Comparison of ENCODE assay signal across 14 mouse cellular contexts in the genomic region with DNA sequence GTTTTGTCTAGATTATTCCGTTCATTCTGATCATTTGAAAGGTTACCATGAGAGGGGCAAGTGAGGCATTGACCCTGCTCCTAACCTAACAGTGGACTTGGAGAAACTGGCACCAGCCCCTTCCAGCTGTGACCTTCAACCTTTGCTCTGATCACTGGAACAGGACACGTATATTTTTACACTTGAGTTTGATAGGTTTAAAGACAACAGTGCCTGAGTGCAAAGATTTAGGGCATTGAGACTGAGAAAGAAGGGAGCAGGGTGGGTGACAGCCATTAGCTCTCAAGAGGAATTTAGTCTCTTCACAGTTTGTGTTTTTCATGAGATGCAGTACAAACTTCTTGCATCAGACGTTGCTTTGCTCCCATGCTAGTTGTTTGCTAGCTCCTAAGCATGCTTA.
DNase-seq lines count a peak whose midpoint lies in the region; ATAC-seq lines count a peak whose summit lies in the region.
"Had no signal": no experiment of that assay in that cellular context is flagged by ENCODE, and none has a peak within 500 bp of the region (broad histone marks: within the 10 kb centered on the region; RNA-seq: fewer than 3 reads in every experiment).

No protein-coding gene starts in this region.

- no peak overlapping the region for H3K9ac ChIP-seq in heart, embryonic 12.5 days
- H3K9ac ChIP-seq in limb, embryonic 13.5 days, result no peak overlapping the region
- H3K9ac ChIP-seq: embryonic facial prominence, embryonic 15.5 days; liver, embryonic 14.5 days had no signal

- no peak overlapping the region for H3K4me3 ChIP-seq in heart, embryonic 12.5 days
- 0 out of 2 replicates have a peak overlapping the region, but pooled peaks have one; percentile 16 for H3K4me3 ChIP-seq in hindbrain, embryonic 10.5 days
- no peak overlapping the region for H3K4me3 ChIP-seq in limb, embryonic 13.5 days

- H3K27me3 ChIP-seq in heart, embryonic 12.5 days (replicated peaks), result 0 out of 2 replicates have a peak, but pooled peaks cover 3% of the 10 kb centered on the region
- 0 out of 2 replicates have a peak, but pooled peaks cover 5% of the 10 kb centered on the region for H3K27me3 ChIP-seq in hindbrain, embryonic 10.5 days (ENCODE audit: insufficient read depth, poor library complexity, severe bottlenecking)
- H3K27me3 ChIP-seq in limb, embryonic 13.5 days, result no peaks in the 10 kb centered on the region
- H3K27me3 ChIP-seq: embryonic facial prominence, embryonic 15.5 days had no signal

- no peak overlapping the region for H3K4me2 ChIP-seq in heart, embryonic 12.5 days
- H3K4me2 ChIP-seq in limb, embryonic 13.5 days (replicated peaks), result peak overlapping the region; percentile 53

- H3K9me3 ChIP-seq in heart, embryonic 12.5 days (replicated peaks), result no peaks in the 10 kb centered on the region
- no peaks in the 10 kb centered on the region for H3K9me3 ChIP-seq in hindbrain, embryonic 10.5 days
- H3K9me3 ChIP-seq in limb, embryonic 13.5 days, result no peaks in the 10 kb centered on the region
- H3K9me3 ChIP-seq: embryonic facial prominence, embryonic 15.5 days had no signal

- no peak overlapping the region for H3K27ac ChIP-seq in heart, embryonic 12.5 days (ENCODE audit: poor library complexity, severe bottlenecking)
- peak overlapping the region; percentile 60 for H3K27ac ChIP-seq in hindbrain, embryonic 10.5 days
- H3K27ac ChIP-seq in limb, embryonic 13.5 days, result peak overlapping the region; percentile 78; the same call in 1 of the 2 replicates
- H3K27ac ChIP-seq: embryonic facial prominence, embryonic 15.5 days; liver, embryonic 14.5 days had no signal

- 0 out of 2 replicates have a peak, but pooled peaks cover 8% of the 10 kb centered on the region for H3K4me1 ChIP-seq in heart, embryonic 12.5 days (replicated peaks)
- peaks cover 34% of the 10 kb centered on the region for H3K4me1 ChIP-seq in hindbrain, embryonic 10.5 days (replicated peaks)
- H3K4me1 ChIP-seq in limb, embryonic 13.5 days, result peaks cover 42% of the 10 kb centered on the region

- 47% methylated on average over 3 of the region's 3 CpGs for WGBS in heart, embryonic 12.5 days
- 15% methylated on average over 3 of the region's 3 CpGs for WGBS in hindbrain, embryonic 10.5 days
- WGBS in limb, embryonic 13.5 days, result 21% methylated on average over 3 of the region's 3 CpGs

- peak; percentile 58 for DNase-seq in heart, adult 11 months
- peak; percentile 74 for DNase-seq in embryo, embryonic 10.5 days (ENCODE audit: low spot score)
- peak; percentile 30 for DNase-seq in hindbrain, embryonic 10.5 days (ENCODE audit: low spot score)
- DNase-seq in adrenal gland, adult 2 months, result no peak
- DNase-seq: adrenal gland, adult 8-10 months; B cell, adult 2 months; cerebellum, adult 9-10 months; lung, postnatal 14 days had no signal

- H3K36me3 ChIP-seq in heart, embryonic 12.5 days, result no peaks in the 10 kb centered on the region
- H3K36me3 ChIP-seq in hindbrain, embryonic 10.5 days, result no peaks in the 10 kb centered on the region
- H3K36me3 ChIP-seq in limb, embryonic 13.5 days, result no peaks in the 10 kb centered on the region
- H3K36me3 ChIP-seq: embryonic facial prominence, embryonic 15.5 days had no signal

- no peak for ATAC-seq in heart, embryonic 12.5 days (ENCODE audit: insufficient number of reproducible peaks, low FRiP score)
- ATAC-seq in limb, embryonic 13.5 days (ENCODE audit: low FRiP score, low read depth), result no peak
- no peak for ATAC-seq in activated CD4-positive, CD25-positive, alpha-beta regulatory T cell, adult 4 months
- ATAC-seq in erythroid progenitor cell, adult 5-6 weeks (replicated peaks; ENCODE audit: low FRiP score, poor library complexity, severe bottlenecking), result no peak
